Mouse (Mus musculus): Measurements from ENCODE around the gene Tbc1d22a. TPM values are rescaled to one million over a fixed set of nuclear protein-coding genes. Genes with fewer than 3 reads are reported as not detected.

Gene Tbc1d22a
- polyA plus RNA-seq, 1 experiment: 9.6 TPM

- no peak for TF ChIP-seq GATA1 (IDR thresholded peaks at IDR 0.05; ENCODE audit: low read length)
Measured at GRCm38 (mm10) chr15:86444271-86444670, 230.0 kb downstream of the Tbc1d22a start.

GRCm38 (mm10) chr15:86446064-86446463 lies 231.8 kb downstream of the Tbc1d22a start:
- no peak for TF ChIP-seq GATA1 (IDR thresholded peaks at IDR 0.05; ENCODE audit: low read length)

DNA sequence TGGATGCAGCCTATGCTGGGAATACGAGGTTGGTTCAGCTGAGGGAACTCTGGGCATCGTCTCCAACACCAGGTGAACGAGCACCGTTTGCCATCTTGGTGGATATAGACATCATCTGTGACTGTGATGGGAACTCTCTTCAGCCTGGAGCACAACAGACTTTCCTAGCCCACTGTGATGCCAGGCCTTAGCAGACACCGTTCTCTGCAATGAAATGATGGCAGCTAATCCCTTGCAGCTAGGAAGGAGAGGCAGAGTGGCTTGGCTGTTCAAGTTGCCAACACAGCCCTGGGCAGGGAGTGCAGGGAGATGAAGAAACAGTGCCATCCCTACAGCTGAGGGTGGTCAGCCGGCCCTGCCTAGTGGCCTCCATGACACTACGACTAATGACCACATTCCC lies 233.0 kb downstream of the Tbc1d22a start:
- no peak for TF ChIP-seq GATA1 (IDR thresholded peaks at IDR 0.05; ENCODE audit: low read length)

DNA sequence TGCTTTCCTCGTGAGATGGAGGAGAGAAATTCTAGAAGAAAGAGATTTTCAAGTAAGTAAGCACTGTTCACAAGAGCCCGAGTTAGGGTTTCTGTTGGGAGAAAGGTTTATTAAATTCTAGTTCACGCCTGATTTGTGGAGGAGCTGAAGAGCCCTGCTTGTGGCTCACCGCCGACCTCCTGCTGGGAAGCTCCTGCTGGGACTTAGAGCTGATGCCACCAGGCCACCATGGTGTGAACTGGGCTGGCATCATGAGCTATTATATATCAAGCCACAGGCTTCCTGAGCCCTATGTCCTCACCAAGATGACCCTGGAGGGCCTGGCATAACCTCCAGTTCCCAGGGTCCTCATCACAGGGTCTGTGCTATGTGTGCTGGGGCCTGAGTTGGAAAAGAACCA lies 235.0 kb downstream of the Tbc1d22a start:
- no peak for TF ChIP-seq GATA1 (IDR thresholded peaks at IDR 0.05; ENCODE audit: low read length)

DNA sequence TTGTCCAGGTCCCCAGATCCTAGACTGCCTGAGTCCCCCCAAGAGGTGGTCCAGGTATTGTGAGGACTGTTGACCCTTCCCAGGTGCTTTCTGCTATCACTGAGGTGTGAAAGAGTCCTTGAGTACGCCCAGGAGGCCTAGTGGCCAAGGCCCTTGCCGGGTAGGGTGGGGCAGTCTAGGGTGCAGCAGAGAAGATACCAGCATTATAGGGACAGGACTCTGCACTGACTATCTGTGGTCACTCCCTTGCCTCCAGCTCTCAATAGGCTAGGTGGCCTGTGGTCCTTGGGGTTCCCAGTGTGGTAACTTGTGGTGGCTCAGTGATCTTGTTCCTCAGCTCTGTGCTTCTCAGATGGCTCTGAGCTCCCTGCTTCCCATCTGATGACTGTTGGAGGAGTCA lies 235.5 kb downstream of the Tbc1d22a start:
- TF ChIP-seq GATA1 (IDR thresholded peaks at IDR 0.05; ENCODE audit: low read length): no peak

DNA sequence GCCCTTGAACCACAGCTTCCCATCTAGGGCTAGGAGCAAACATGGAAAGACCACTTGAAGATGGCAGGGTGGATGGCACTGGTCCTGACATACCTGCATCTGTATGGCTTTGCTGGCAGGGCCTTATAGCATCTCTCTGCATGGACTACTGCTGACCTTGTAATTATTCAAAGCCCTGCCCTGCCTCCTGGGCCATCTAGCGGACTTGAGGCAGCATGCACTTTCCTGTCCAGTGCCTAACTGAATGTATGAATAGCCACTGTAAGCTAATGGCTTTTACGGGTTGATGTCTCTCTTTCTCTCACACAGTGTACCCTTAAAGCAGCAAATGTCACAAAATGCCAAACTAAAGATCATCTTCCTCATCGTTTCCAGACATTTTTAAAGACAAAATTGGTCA lies 245.2 kb downstream of the Tbc1d22a start:
- no peak for TF ChIP-seq GATA1 (IDR thresholded peaks at IDR 0.05; ENCODE audit: low read length)

- TF ChIP-seq GATA1 (IDR thresholded peaks at IDR 0.05; ENCODE audit: low read length): no peak
Measured at GRCm38 (mm10) chr15:86462636-86463035, 248.4 kb downstream of the Tbc1d22a start.

GRCm38 (mm10) chr15:86468082-86468481 lies 253.8 kb downstream of the Tbc1d22a start:
- TF ChIP-seq GATA1 (IDR thresholded peaks at IDR 0.05; ENCODE audit: low read length): no peak

DNA sequence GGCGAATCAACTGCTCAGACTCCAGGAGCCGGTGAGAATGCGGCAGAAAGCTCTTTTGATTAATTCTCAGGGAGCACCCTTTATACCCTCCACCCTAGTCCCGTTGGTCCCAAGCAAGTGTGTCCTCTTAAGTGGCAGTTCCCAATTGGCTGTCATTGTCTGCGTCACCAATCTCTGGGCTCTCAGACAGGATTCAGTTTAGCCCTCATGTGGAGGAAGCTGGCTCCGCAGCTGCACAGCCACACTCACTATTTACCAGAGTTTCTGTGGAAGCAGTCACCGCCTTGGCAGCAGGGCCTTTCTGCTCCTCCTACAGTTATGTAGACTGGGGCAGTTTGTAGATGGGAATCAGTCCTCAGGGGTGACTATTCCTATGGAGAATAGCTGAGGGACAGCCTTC lies 256.9 kb downstream of the Tbc1d22a start:
- TF ChIP-seq GATA1 (IDR thresholded peaks at IDR 0.05; ENCODE audit: low read length): no peak

GRCm38 (mm10) chr15:86473473-86473872 lies 259.2 kb downstream of the Tbc1d22a start:
- no peak for TF ChIP-seq GATA1 (IDR thresholded peaks at IDR 0.05; ENCODE audit: low read length)

DNA sequence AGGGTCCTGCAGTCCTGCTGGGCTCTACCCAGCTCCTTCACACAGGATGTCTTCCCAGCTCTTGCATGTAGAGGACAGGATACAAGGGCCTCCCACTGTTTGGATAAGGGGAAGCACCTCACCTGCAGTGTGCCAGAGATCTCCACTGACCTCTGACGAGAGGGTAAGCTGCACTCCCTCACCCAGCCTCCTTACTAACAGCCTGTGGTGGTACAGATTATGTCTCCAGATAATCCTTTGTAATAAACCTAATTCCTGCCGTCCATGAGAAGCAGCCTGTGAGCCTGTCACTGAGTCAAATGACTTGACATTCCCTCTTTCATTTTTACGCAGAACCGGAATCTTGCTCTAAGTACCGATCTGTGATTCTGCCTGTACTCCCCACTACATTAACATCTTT lies 260.7 kb downstream of the Tbc1d22a start:
- no peak for TF ChIP-seq GATA1 (IDR thresholded peaks at IDR 0.05; ENCODE audit: low read length)

- no peak for TF ChIP-seq GATA1 (IDR thresholded peaks at IDR 0.05; ENCODE audit: low read length)
Measured at GRCm38 (mm10) chr15:86476483-86476882, 262.2 kb downstream of the Tbc1d22a start.

- TF ChIP-seq GATA1 (IDR thresholded peaks at IDR 0.05; ENCODE audit: low read length): no peak
Measured at GRCm38 (mm10) chr15:86477032-86477431, 262.8 kb downstream of the Tbc1d22a start.

GRCm38 (mm10) chr15:86477471-86477992 lies 263.3 kb downstream of the Tbc1d22a start:
- no peak for TF ChIP-seq GATA1 (IDR thresholded peaks at IDR 0.05; ENCODE audit: low read length)

DNA sequence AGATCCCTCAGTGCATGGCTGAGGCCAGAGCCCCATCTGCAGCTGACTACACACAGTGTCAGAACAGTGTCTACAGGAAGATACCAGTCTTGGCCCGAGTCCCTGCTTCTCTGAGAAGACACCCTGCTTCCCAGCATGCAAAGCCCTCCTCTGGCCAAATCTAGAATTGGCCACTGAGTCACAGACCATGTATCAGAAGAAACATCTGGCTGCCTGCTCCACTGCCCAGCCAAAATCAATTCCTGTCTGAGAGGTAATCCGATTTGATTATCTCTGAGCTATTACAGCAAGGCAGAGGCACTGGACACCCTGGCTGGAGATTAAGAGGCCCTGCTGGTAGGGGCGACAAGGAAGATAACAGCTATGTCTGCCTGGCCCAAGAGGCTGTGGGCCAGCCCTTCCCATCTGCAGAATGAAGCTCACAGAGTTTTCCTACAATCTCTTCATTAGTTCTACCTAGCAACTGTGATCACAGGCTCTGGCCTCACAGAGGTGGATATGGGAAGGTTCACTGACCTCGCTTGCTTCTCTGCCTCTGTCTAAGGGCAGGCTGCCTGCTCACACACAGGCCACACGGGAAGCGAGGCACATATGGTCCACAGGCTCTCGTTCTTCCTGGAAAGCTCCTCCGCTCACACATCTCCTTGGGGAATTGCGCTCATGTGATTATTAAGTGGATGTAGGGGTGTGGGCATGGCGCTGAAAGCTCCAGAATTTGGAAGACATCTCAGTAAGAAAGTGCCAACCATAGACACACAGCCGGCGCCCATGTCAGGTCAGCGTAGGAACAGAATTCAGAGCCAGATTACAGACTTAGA lies 264.6 kb downstream of the Tbc1d22a start:
- TF ChIP-seq GATA1 (IDR thresholded peaks at IDR 0.05; ENCODE audit: low read length): no peak

GRCm38 (mm10) chr15:86482362-86482761 lies 268.1 kb downstream of the Tbc1d22a start:
- no peak for TF ChIP-seq GATA1 (IDR thresholded peaks at IDR 0.05; ENCODE audit: low read length)

DNA sequence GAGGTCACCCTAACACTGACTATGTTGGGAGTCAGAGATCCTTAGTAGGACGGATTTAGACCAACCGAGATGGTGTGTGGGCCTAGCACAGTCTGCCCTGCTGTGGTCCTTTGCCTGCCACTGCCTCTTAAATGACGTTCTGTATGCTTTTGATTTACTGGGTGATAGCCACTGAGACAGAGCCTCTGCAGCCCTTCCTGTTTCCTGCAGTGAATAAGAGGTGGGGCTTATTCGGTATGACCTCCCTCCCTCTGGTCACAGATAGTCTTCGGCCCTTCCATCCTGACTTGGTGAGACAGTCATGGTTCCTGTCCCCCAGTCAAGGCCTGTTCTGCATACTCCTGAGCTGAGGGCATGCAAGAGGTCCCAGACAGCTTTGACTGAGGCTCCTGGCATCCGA lies 271.6 kb downstream of the Tbc1d22a start:
- no peak for TF ChIP-seq GATA1 (IDR thresholded peaks at IDR 0.05; ENCODE audit: low read length)

Data from G1E-ER4 (cell line).